Mouse (Mus musculus) B cell, adult 67 days (primary cell): ENCODE results near the gene Rln1. TPM values are rescaled to one million over a fixed set of nuclear protein-coding genes. Genes with fewer than 3 reads are reported as not detected.

ENCODE experiments used
- total RNA-seq, 2 experiments: library from RNA; stranded (reverse); gene quantifications; 4 replicates each; pipeline ENCODE4 v1.2.4; 2023

Rln1 gene
- total RNA-seq = not detected

GRCm38 (mm10) chr19:29334068-29334745, at the start of gene Rln1:
TSS of gene Rln1 (minus strand) at chr19:29334670.

GRCm38 (mm10) chr19:29366969-29367622, 32.6 kb upstream of the Rln1 start, which contains the start of the genes Plgrkt and Cd274:
TSS of gene Plgrkt (minus strand) at chr19:29367390.
TSS of gene Cd274 (plus strand) at chr19:29367455.

GRCm38 (mm10) chr19:29325053-29325851, 9.2 kb downstream of the Rln1 start, which contains the start of gene Insl6:
TSS of gene Insl6 (minus strand) at chr19:29325356.

Other genes starting within 250 kb of the Rln1 start
- 10 to 100 TPM; 19.5 to 21.5 TPM for gene Rcl1, start 233.3 kb downstream of the Rln1 start, total RNA-seq
- gene Jak2, start 82.8 kb downstream of the Rln1 start, total RNA-seq = 10 to 100 TPM; 58.3 to 61.4 TPM
- gene Insl6, start 9.3 kb downstream of the Rln1 start, total RNA-seq = 1 to 10 TPM; 2.8 to 3.9 TPM
- gene Plgrkt, start 32.7 kb upstream of the Rln1 start, total RNA-seq = 100 to 1,000 TPM; 145 to 161 TPM
- 100 to 1,000 TPM in 1 of 2 experiments, 10 to 100 TPM in 1; 80.5 to 102 TPM for gene Cd274, start 32.8 kb upstream of the Rln1 start, total RNA-seq
- gene Pdcd1lg2, start 76.2 kb upstream of the Rln1 start, total RNA-seq = 1 to 10 TPM; 6.5 to 8.8 TPM
- 10 to 100 TPM; 49.9 to 58.2 TPM for gene Ric1, start 187.6 kb upstream of the Rln1 start, total RNA-seq